Mouse (Mus musculus) right cerebral cortex, adult 18-20 months (tissue): ENCODE results near the gene Pcmt1.

Source experiments
- DNase-seq: peaks from one replicate; pipeline ENCODE4 v3.0.0; 2022; ENCODE audit warnings: mixed read lengths

The Pcmt1 gene

GRCm38 (mm10) chr10:7582891-7583557, 97.9 kb downstream of the Pcmt1 start:
- DNase-seq: no peak

GRCm38 (mm10) chr10:7582157-7582890, 98.6 kb downstream of the Pcmt1 start:
- DNase-seq: no peak

- no peak for DNase-seq
Observed at GRCm38 (mm10) chr10:7581401-7581800, 99.5 kb downstream of the Pcmt1 start.
